Mouse (Mus musculus): ENCODE data around the gene 1700125H20Rik.

DNA sequence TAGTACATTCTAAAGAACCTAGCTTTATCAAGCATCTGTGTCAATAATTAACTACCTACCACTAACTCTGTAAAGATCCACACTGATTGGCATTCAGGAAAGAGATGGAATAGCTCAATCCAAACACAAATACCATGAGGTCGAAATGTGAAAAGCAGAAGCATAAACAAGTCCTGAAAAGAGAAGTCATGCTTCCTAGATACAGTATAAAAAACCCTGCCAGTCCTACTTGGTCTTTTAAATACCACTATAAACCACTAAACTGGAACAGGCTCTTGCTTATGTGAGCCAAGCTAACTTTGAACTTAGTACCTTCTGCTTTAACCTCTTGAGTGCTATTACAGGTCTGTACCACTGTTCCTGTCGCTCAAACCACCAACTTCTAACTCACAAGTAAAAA lies 38.7 kb upstream of the 1700125H20Rik start:
- TF ChIP-seq EP300 (IDR thresholded peaks at IDR 0.05; ENCODE audit: low read depth in 1 of 2, low read length in 2 of 2) (peak in 1 of 2 experiments; percentile 40; a peak in 1 of 4 replicates), CTCF (IDR thresholded peaks at IDR 0.05 in 2 of 3, conservative IDR thresholded peaks at IDR 0.05 in 1 of 3; ENCODE audit: control insufficient read depth in 1 of 3, insufficient read depth in 1 of 3, low read depth in 2 of 3, low read length in 3 of 3, poor library complexity in 1 of 3, severe bottlenecking in 1 of 3) (no peak), CHD2 (IDR thresholded peaks at IDR 0.05; ENCODE audit: low read length) (no peak)

Measured in MEL (cell line).